Mouse (Mus musculus) mouse trophoblast stem cell (cell line): ENCODE measurements around the gene Krtap5-1.
"Not testable (repeated sequence)": the region's sequence is repeated elsewhere in the genome, so short reads cannot be mapped to it uniquely, and the experiment has no call there.

ENCODE experiments used
- in situ Hi-C, 2 experiments: fragments of 300-500 bp; cut with MseI, MboI; formaldehyde crosslinking; loops; 2 replicates in 1 of 2; 3 replicates in 1 of 2; pipeline ENCODE4 v1.15.1; 2025

Gene Krtap5-1

DNA sequence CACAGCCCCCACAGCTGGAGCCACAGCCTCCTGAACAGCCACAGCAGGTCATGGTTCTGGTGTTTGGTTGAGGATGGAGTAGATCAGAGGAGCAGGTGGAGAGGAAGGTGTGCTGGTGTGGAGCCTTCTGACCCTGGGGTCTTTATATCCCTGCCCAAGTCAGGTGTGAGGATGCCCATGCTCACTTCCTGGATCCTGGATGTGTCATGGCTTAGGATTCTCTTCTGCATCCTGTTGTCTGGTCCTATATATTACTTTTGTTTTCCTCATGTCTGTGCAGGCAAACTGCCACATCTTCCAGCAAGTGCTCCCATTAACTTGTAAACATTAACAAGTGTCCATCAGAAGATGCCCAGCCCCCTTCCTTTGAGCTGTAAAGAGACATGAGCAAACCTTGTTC, at the start of gene Krtap5-1:
Gene Krtap5-1 (minus strand): TSS at position 101 of the 400 bp plus-strand sequence.
- in situ Hi-C loops = not testable (repeated sequence)

DNA sequence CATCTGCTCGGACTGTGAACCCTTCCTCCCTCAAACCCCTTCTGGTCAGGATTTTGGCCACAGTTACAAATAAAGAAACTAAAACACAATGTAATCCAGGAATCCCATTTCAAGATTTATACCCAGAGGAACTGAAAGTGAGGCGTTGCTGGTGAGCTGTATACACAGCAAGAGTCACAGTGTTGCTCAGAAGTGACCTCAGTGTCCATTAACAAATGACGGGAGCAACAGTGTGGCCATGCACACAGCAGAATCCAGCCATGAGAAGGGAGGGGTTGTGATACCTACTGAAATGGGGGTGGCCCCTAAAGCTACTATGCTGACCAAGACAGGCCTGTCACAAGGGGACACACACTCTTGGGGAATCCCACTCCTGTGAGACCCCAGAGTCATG, 45.3 kb upstream of the Krtap5-1 start:
- in situ Hi-C loops = no loop called here

DNA sequence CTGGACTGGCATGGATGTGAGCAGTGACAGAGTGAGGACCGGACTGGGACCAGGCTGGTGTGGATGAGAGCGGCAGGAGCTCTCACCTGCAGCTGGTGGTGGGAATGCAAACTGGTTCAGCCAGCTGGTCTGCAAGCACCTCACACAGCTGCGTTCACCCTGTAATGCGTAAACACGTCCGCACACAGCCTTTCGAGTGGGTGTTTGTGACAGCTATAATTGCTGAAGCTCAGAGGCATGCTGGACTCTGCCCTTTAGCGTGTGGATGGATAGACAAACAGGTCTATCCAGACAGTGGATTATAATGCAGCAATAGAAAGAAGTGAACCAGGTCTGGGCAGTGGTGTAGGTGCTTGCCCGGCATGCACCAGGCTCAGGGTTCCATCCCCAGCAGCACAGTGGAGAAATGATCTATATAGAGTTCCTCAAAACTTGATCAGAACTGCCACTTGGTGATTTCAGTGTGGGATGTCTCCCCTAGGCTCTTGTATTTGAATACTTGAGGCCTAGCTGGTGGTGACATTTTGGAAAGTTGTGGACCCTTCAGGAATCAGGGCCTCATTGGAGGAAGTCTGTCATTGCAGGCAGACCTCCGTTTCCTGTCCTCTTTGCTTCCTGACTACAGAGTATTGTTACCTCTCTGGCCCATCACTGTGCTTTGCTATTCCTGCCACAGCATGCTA, 44.8 kb upstream of the Krtap5-1 start:
- in situ Hi-C loops = no loop called here

DNA sequence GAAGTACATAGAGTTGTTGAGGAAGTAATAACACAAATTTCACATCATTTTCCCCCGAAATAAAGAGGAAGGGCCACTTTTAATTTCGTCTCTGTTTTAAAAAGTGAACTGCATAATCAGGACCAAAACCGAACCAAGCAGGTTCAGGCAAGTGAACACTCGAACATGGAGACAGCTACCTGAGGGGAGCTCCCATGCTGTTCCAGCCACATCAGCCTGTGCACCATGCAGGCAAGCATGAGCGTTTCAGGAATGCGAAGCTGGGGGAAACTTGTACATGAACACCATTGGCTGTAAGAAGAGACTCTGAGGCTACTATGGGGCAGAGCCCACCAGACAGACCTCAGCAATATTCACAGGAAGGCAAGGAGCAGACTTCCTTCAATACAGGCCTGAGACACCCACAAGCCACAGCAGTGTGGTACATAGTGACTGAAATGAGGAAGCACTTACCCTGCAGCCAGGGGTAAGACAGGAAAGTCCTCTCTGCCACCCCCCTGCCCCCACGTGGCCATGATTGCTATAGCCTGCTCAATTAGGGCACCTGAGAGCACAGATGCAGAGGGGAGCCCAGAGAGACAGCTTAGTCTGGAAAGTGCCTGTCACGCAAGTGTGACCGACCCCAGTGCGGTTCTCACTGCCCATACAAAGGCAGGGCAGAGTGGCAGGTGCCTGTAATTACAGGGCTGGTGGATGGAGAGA, 43.5 kb upstream of the Krtap5-1 start:
- in situ Hi-C loops = no loop called here

DNA sequence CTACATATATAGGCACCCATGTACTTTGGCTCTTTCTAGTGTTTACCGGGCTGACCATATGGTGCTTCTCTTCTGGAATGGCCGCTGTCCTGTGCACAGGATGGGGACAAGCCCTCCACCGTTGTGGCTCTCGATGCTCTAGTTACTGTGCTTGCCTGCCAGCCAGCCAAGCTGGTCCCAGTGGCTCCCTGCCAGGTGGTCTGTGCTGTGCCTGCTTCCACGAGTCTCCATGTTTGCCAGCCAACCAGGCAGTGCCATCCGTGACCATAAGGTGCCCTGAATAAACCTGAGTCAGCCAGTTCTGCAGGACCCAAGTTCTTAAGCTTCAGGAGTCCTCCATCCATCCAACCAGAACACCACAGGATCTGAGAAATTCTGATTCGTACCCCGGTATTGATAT, 38.2 kb upstream of the Krtap5-1 start:
- in situ Hi-C loops = loop anchor here (5.0 to 10.0 kb wide), 2 partner anchors 87 to 350 kb away; no protein-coding TSS in a partner anchor

DNA sequence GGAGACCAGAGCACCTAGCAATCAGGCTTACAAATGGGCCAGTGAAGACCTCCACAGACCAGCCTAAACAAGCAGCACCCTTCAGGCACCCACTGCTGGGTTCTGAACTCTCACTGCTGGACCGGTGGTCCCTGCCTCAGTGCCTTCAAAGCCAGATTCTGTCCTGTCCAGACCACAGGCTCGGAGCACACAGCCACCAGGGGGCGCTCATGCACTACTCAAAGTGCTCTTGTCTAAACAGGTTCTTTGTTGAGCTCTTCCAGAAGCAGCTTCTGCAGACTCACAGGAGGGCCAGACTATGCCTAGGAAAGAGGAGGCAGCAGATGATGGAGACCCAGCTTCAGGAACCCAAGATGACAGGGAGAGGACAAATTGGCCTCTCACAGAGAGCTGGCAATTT, 37.3 kb upstream of the Krtap5-1 start:
- in situ Hi-C loops = loop anchor here in 1 of 2 experiments (5.0 to 10.0 kb wide), 2 partner anchors 93 to 351 kb away; no protein-coding TSS in a partner anchor

DNA sequence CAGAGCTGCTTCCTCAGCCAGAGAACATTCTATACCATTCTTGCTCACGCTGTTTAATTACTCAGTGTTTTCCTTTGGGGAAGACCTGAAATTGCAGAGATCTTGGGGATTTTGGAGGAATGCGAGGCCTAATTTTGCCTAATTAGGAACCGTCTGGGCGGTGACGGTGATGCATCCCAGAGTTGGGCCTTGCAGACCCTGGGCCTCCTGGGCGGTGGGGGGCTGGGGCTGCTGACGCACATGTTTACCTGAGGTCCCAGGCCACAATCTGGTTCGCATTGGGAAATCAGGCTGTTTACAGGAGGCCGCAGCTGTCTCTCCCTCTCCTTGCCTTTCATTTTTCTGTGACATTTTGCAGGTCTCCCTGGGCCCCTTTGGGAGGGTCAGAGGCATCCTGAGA, 35.8 kb upstream of the Krtap5-1 start:
- in situ Hi-C loops = loop anchor here in 1 of 2 experiments (5.0 to 10.0 kb wide), 2 partner anchors 95 to 352 kb away; no protein-coding TSS in a partner anchor

DNA sequence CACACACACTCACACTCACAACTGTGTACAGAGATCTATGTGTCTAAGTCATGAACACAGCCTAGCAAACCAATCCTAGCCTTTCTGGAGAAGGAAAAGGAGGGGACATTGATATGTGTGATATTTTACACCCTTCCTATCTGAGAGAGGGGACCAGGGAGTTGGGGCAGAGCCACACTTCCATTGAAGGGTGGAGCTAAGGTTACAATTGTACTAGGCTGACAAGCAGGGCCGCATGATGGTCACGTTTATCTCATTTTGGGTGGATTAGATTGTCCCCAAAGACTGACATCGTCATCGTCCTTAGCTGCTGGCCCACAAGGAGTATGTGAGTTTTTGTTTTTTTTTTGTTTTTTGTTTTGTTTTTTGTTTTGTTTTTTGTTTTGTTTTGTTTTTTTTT, 34.4 kb upstream of the Krtap5-1 start:
- in situ Hi-C loops = loop anchor here in 1 of 2 experiments (5.0 to 10.0 kb wide), 2 partner anchors 96 to 354 kb away; no protein-coding TSS in a partner anchor

DNA sequence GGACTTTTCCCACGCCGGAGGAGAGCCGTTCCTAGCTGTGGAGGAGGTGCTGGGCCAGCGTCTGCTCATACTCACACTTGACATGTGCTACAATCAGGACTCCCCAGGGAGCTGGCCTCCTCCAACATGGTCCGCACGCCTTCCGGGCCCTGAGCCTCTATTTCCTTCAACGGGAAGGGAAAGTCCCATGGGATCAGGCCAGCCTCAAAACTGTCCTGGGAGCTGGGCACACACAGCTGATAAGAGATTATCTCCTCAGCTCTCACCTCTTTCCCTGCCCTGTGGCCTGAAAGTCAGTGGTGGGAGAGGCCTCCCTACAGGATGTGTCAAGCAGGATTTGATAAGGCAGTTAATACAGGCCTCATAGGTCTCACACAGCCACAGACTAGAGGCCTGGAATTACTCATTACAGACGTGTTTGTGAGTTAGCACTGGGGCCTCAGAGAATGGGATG, 33.4 kb upstream of the Krtap5-1 start:
- in situ Hi-C loops = loop anchor here in 1 of 2 experiments (5.0 to 10.0 kb wide), 2 partner anchors 97 to 355 kb away; no protein-coding TSS in a partner anchor

DNA sequence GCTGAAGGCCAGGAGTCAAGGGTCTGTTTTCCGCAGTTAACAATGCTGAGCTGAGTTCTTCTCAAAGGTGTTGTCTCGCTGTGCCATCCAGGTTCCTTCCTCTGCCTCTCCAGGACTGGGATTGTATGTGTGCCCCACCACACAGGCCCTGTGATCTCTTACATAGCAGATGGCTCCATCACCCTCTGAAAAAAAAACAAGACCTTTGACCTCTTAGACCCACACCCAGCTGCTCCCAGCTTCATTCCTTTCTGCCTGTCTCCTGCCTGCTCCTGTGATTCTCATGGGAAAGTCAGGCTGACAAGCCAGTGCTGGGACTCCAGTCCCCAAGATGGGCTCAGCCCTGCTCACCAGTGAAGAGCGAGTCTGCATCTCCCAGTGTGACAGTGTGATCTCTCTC, 31.6 kb upstream of the Krtap5-1 start:
- in situ Hi-C loops = loop anchor here in 1 of 2 experiments (10.0 kb wide), 1 partner anchor 356 kb away; no protein-coding TSS in a partner anchor

DNA sequence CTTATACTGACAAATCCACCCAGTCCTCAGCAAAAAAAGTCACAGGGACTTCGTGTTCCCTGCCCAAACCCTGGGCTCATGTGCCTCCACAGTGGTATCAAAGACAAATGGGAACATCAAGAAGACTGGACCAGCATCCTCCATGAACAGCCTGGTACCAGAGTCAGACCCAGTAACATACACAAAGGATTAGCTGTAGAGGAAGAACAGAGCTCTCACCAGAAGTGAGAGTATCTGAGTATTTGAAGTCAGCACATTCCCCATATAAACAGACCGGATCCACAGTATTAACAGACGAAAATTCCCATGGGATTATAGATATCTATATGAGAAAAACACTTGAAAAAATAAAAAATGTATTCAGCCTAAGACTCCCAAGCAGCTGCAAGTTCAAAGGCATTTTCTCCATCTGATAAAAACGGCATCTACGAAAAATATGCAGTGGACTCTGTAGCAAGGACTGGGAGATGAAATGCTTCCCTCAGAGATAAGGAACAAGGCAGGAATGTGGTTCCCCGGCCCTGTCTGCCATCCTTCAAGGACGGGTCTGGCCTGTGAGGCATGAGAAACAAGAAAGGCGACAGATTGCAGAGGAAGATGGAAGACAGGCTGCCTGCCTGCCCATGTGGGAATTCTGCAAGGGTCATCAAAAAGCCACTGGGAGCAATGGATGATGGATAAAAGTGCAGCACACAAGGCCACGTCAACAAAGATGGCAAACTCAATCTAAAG, 30.0 kb upstream of the Krtap5-1 start:
- in situ Hi-C loops = loop anchor here in 1 of 2 experiments (10.0 kb wide), 1 partner anchor 358 kb away; no protein-coding TSS in a partner anchor

DNA sequence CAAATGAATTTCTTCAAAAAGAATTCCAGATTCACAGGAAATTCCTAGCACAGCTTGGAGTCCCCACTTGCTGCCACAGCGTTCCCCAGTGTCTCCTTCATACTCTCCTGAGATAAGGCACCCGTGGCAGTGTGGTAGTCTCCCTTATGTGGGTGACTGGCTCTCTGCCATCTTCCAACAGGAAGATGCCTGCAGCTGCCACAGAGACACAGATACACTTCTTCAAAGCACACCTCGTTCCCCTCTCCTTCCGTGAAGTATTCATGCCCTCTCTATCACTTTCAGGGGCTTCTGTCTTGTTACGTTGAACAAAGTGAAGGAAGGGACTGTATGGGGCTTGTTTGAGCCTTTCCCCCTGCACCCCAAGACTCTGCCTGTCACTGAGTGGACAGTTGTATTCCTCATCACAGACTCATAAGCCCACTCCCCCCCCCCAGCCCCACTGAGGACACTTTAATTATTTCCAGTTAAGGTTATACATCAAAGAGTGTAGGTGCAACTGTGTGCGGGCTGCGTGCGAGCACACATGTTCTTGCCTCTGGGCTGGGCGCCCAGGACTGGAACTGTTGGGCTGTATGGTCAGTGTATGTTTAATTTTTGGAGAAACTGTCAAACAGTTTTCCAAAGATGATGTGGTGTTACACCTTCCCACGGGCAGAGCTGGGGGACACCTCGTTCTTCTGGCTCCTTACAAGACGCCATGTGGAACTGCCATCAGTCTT, 26.6 kb upstream of the Krtap5-1 start:
- in situ Hi-C loops = loop anchor here in 1 of 2 experiments (10.0 kb wide), 1 partner anchor 361 kb away; no protein-coding TSS in a partner anchor

DNA sequence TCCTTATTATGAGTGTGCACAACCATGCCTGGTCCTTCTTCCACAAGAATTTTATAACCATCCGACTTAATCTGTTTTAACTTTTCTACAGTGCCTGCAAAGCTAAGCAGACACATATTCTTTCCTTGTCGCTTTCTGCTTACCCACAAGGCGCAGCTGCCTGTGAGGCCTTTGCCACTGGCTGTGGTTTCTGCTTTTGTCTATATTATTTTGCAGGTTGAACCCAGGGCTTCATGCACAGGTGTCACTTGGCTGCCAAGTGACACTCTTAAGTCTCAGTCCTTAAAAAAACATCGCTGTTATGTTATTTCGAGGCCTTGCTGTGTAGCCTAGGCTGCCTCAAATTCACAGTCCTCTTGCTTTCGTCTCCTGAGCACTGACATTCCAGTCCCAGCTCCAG, 25.7 kb upstream of the Krtap5-1 start:
- in situ Hi-C loops = loop anchor here in 1 of 2 experiments (10.0 kb wide), 1 partner anchor 362 kb away; no protein-coding TSS in a partner anchor

DNA sequence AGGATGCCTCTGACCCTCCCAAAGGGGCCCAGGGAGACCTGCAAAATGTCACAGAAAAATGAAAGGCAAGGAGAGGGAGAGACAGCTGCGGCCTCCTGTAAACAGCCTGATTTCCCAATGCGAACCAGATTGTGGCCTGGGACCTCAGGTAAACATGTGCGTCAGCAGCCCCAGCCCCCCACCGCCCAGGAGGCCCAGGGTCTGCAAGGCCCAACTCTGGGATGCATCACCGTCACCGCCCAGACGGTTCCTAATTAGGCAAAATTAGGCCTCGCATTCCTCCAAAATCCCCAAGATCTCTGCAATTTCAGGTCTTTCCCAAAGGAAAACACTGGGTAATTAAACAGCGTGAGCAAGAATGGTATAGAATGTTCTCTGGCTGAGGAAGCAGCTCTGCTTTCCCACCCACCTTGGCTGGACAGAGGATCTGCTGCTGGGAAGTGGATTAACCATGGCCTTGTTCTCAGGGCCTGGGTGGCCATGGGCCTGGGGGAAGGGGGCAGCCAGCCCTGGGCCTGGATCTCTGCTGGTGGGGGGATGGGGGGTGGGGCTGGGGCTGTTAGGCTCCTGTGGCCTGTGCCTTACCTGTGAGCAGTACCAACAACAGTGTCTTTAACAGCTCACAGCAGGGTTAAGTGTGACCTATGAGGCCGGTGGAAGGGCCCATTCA, 24.9 kb upstream of the Krtap5-1 start:
- in situ Hi-C loops = loop anchor here in 1 of 2 experiments (10.0 kb wide), 1 partner anchor 363 kb away; no protein-coding TSS in a partner anchor

DNA sequence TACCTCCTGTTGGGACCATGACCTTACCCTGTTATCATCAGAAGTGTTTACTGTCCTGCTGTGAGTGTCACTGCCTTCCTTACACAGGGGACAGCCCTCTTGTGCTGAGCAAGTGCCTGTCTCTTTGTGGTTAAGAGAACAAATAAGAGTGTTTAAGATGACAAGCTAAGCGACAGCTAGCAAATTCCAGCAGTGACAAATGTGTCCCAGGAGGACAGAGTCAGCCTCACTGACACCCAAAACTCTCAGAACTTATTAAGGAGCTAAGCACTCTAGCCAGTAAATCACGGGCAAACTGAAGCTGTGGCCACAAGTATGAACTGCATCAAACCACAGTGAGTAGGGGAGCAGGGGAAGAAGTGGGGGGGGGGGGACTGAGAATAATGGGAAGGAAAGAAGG, 24.0 kb upstream of the Krtap5-1 start:
- in situ Hi-C loops = loop anchor here in 1 of 2 experiments (10.0 kb wide), 1 partner anchor 364 kb away; no protein-coding TSS in a partner anchor

DNA sequence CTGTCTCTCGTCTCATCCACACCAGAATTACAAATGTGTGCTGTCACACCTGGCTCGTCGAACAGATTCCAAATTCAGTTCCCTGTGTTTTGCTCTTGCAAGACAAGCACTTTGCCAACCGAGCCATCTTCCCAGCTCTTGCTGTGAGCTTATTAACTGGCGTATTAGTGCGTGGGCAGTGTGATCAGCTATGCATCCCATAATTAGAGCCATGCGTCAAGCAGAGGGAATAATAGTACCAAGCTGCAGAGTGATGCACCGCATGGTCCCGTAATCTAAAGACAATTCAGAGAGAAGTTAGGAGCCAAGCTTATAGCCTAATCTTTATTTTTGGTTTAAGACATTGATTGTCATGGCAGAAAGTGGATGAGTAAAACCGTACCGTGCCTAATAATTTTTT, 22.2 kb upstream of the Krtap5-1 start:
- in situ Hi-C loops = loop anchor here in 1 of 2 experiments (10.0 kb wide), 1 partner anchor 356 kb away; no protein-coding TSS in a partner anchor

DNA sequence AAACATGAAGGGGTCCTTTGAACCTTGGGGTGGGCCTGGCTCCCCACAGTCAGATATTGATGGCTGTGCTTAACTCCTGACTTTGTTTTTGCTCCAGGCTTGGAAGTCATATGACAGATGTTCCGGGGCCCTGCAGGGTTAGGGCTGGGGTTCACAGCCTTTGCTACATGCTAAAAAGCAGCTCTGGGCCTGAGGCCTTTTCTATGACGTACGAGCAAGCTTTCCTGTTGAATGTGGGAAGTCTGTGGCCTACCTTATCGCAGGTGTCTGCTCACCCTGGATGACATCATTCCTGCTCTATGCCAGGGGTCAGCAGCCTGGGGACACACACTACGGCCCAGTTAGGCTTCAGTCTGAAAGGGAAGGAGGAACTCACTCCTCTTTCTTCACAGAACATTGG, 20.3 kb upstream of the Krtap5-1 start:
- in situ Hi-C loops = loop anchor here in 1 of 2 experiments (10.0 kb wide), 1 partner anchor 358 kb away; no protein-coding TSS in a partner anchor

DNA sequence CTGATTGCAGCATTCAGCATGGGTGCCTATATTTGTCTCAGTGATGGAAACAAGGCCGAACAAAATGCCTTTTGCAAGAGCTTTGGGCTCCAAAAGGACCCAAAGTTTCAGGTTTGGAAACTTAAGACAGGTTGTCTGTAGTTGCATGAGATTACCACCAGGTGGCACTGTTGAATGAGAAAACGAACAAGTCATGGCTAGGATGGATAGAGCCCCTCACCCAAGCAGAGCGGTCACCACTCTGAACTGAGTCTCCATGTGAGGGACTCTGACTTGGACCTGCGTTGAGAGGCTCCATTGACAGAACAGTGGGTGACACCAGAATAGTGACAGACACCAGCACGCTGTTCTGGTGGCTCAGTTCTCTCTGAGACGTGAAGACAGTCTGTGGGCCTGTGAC, 19.6 kb upstream of the Krtap5-1 start:
- in situ Hi-C loops = loop anchor here in 1 of 2 experiments (10.0 kb wide), 1 partner anchor 358 kb away; no protein-coding TSS in a partner anchor

DNA sequence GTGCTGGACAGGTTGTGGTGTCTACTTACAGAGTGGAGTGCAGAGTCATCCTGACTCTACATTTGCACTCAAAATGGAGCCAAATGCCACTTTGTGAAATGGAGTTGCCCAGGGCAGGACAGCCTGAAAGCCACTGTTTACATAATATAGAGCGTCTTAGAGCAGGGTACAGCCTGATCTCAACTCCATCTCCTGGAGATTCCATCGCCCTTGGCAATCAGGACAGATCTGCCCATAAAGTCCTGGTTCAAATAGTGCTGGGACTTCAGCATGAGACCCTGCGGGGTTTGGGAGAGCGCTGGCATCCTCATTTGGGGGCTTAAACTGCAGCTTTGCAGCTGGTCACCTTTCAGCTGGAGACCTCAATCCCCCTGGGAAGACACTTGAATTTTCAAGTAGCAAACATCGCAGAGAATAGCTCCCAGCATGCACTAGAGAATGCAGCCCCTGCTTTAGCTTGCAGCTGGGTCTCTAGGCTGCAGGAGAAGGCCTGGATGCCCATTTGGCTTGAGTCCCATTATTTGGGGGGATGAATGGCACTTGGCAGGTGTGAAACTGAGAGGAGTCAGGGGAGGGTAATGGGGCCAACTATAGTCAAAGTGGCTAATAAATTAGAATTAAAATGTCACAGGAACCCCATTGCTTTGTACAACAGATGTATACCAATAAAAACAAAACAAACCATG, 17.8 kb upstream of the Krtap5-1 start:
- in situ Hi-C loops = loop anchor here in 1 of 2 experiments (10.0 kb wide), 1 partner anchor 360 kb away; no protein-coding TSS in a partner anchor
